Mouse (Mus musculus): ENCODE measurements around the gene Lfng. TPM values are rescaled to one million over a fixed set of nuclear protein-coding genes. Genes with fewer than 3 reads are reported as not detected.

Lfng gene
- total and polyA plus RNA-seq, 3 experiments: 11.2 to 14.1 TPM; not detected in 1

GRCm38 (mm10) chr5:140624238-140624637 lies 17.1 kb downstream of the Lfng start:
- H3K27me3 ChIP-seq (ENCODE audit: control insufficient read depth in 1 of 2, insufficient read depth in 2 of 2, low read length in 2 of 2): no peaks in the 10 kb centered on the region
- H3K9ac ChIP-seq (ENCODE audit: control insufficient read depth, low read depth, low read length, poor library complexity, severe bottlenecking): no peak overlapping the region
- H3K4me1 ChIP-seq (ENCODE audit: control insufficient read depth in 1 of 2, insufficient read depth in 2 of 2, low read length in 2 of 2): no peaks in the 10 kb centered on the region
- H3K9me3 ChIP-seq (replicated peaks; ENCODE audit: insufficient read depth, low read length): no peaks in the 10 kb centered on the region
- H3K79me2 ChIP-seq (ENCODE audit: control insufficient read depth, insufficient read depth, low read length, poor library complexity): no peaks in the 10 kb centered on the region
- DNase-seq (ENCODE audit: low read depth, low spot score): no peak
- no peaks in the 10 kb centered on the region for H3K36me3 ChIP-seq (ENCODE audit: control insufficient read depth in 1 of 2, insufficient read depth in 2 of 2, low read length in 2 of 2)
- no peak for TF ChIP-seq JUND (IDR thresholded peaks at IDR 0.05; ENCODE audit: low read depth, low read length)
- no peak for TF ChIP-seq CHD1 (IDR thresholded peaks at IDR 0.05; ENCODE audit: low read depth, low read length)
- TF ChIP-seq ELF1 (IDR thresholded peaks at IDR 0.05; ENCODE audit: low read depth, low read length): no peak
- no peak for TF ChIP-seq ZKSCAN1 (IDR thresholded peaks at IDR 0.05; ENCODE audit: low read depth, low read length)
- TF ChIP-seq SMC3 (IDR thresholded peaks at IDR 0.05; ENCODE audit: low read depth, low read length): no peak
- no peak for TF ChIP-seq ZMIZ1 (IDR thresholded peaks at IDR 0.05; ENCODE audit: low read depth, low read length)
- TF ChIP-seq MEF2A (IDR thresholded peaks at IDR 0.05; ENCODE audit: extremely low read depth, insufficient replicate concordance, low read depth, low read length, poor library complexity, severe bottlenecking): no peak
- no peak for TF ChIP-seq HCFC1 (IDR thresholded peaks at IDR 0.05; ENCODE audit: low read depth, low read length)
- TF ChIP-seq EP300 (IDR thresholded peaks at IDR 0.05; ENCODE audit: low read depth in 1 of 2, low read length in 2 of 2): no peak
- TF ChIP-seq USF2 (IDR thresholded peaks at IDR 0.05; ENCODE audit: borderline replicate concordance in 1 of 2, insufficient read depth in 1 of 2, low read depth in 1 of 2, low read length in 2 of 2): no peak
- H3K4me3 ChIP-seq (ENCODE audit: control insufficient read depth in 1 of 2, insufficient read depth in 1 of 2, low read depth in 2 of 2, low read length in 2 of 2): no peak overlapping the region
- no peak overlapping the region for H3K27ac ChIP-seq (ENCODE audit: control insufficient read depth, low read depth, low read length)

GRCm38 (mm10) chr5:140624961-140625360 lies 17.8 kb downstream of the Lfng start:
- no peak for DNase-seq (ENCODE audit: low read depth, low spot score)
- TF ChIP-seq RCOR1 (IDR thresholded peaks at IDR 0.05; ENCODE audit: low read depth, low read length) (no peak), UBTF (IDR thresholded peaks at IDR 0.05; ENCODE audit: borderline replicate concordance, insufficient read depth, low read depth, low read length) (no peak), CHD1 (IDR thresholded peaks at IDR 0.05; ENCODE audit: low read depth, low read length) (no peak), KAT2A (conservative IDR thresholded peaks at IDR 0.05; ENCODE audit: low read depth, low read length) (no peak), ELF1 (IDR thresholded peaks at IDR 0.05; ENCODE audit: low read depth, low read length) (no peak), CTCF (IDR thresholded peaks at IDR 0.05 in 2 of 3, conservative IDR thresholded peaks at IDR 0.05 in 1 of 3; ENCODE audit: control insufficient read depth in 1 of 3, insufficient read depth in 1 of 3, low read depth in 2 of 3, low read length in 3 of 3, poor library complexity in 1 of 3, severe bottlenecking in 1 of 3) (no peak), USF2 (IDR thresholded peaks at IDR 0.05; ENCODE audit: borderline replicate concordance in 1 of 2, insufficient read depth in 1 of 2, low read depth in 1 of 2, low read length in 2 of 2) (no peak), ZNF384 (IDR thresholded peaks at IDR 0.05; ENCODE audit: low read depth, low read length) (no peak), POLR2A (IDR thresholded peaks at IDR 0.05; ENCODE audit: control insufficient read depth in 1 of 2, insufficient read depth in 1 of 2, low read depth in 1 of 2, low read length in 2 of 2, poor library complexity in 1 of 2) (no peak), MXI1 (IDR thresholded peaks at IDR 0.05; ENCODE audit: low read depth, low read length) (no peak), MAX (IDR thresholded peaks at IDR 0.05; ENCODE audit: low read length) (no peak), ZMIZ1 (IDR thresholded peaks at IDR 0.05; ENCODE audit: low read depth, low read length) (no peak), RAD21 (IDR thresholded peaks at IDR 0.05; ENCODE audit: low read depth, low read length) (no peak), GATA1 (IDR thresholded peaks at IDR 0.05; ENCODE audit: low read depth, low read length) (no peak), ZC3H11A (IDR thresholded peaks at IDR 0.05; ENCODE audit: low read depth, low read length) (no peak), JUND (IDR thresholded peaks at IDR 0.05; ENCODE audit: low read depth, low read length) (no peak), HCFC1 (IDR thresholded peaks at IDR 0.05; ENCODE audit: low read depth, low read length) (no peak)
- Histone ChIP-seq H3K27ac (ENCODE audit: control insufficient read depth, low read depth, low read length) (no peak overlapping the region), H3K79me2 (ENCODE audit: control insufficient read depth, insufficient read depth, low read length, poor library complexity) (no peaks in the 10 kb centered on the region), H3K4me1 (ENCODE audit: control insufficient read depth in 1 of 2, insufficient read depth in 2 of 2, low read length in 2 of 2) (no peaks in the 10 kb centered on the region), H3K4me3 (ENCODE audit: control insufficient read depth in 1 of 2, insufficient read depth in 1 of 2, low read depth in 2 of 2, low read length in 2 of 2) (no peak overlapping the region), H3K9me3 (replicated peaks; ENCODE audit: insufficient read depth, low read length) (no peaks in the 10 kb centered on the region), H3K27me3 (ENCODE audit: control insufficient read depth in 1 of 2, insufficient read depth in 2 of 2, low read length in 2 of 2) (no peaks in the 10 kb centered on the region), H3K9ac (ENCODE audit: control insufficient read depth, low read depth, low read length, poor library complexity, severe bottlenecking) (no peak overlapping the region), H3K36me3 (ENCODE audit: control insufficient read depth in 1 of 2, insufficient read depth in 2 of 2, low read length in 2 of 2) (no peaks in the 10 kb centered on the region)

Data from MEL (cell line).